Mouse (Mus musculus): ENCODE measurements around the gene Plppr1.

- no peak for TF ChIP-seq CTCF (IDR thresholded peaks at IDR 0.05; ENCODE audit: insufficient read depth, low read depth, low read length)
- TF ChIP-seq POLR2A (IDR thresholded peaks at IDR 0.05; ENCODE audit: insufficient read depth, low read depth, low read length): no peak
These were observed 327.8 kb downstream of the Plppr1 start for GRCm38 (mm10) chr4:49386873-49387272.
